Mouse (Mus musculus) MEL-GATA-1-ER (cell line): ENCODE data around the gene Neu3.

Source experiments
- DNase-seq: peaks from one replicate; pipeline ENCODE4 v3.0.0-alpha.2; 2012; ENCODE audit warnings: low read depth; ENCODE audit errors: extremely low read depth

The Neu3 gene

DNA sequence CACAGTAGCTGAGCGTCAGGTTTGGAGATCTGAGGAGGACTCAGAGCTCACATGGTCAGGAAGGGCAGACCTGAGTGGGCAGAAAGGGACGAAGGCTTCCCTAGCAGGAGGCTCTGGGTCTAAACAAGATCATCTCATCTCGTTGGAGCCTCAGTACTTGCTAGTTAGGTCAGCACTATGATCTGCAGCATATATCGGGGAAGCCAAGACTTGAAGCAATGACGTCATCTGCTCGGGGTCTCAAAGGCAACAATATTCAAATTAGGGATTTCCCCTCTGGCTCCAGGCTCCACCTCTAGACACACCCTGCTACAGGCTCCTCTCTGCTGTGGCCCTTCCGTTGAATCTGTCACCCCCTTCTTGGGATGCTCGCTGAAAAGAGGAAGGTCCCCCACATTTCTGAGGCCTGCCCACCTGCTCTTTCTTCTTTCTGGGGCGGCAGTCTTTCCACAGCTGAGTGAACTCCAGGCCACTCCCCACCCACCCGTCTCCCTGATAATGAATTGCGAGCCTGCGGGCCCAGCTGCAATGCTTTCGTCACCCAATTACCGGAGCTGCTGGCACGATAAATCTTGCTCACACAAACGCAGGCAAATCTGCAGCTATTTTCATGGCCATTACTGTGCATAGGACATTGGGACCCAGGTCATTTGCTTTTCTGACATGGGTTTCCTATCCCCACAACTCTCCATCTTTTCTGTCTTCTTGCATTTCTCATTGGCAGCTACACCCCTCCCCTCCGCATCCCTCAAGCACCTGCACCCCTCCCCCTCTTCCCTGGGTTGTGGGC is 32.8 kb downstream of the Neu3 start:
- no peak for DNase-seq

DNA sequence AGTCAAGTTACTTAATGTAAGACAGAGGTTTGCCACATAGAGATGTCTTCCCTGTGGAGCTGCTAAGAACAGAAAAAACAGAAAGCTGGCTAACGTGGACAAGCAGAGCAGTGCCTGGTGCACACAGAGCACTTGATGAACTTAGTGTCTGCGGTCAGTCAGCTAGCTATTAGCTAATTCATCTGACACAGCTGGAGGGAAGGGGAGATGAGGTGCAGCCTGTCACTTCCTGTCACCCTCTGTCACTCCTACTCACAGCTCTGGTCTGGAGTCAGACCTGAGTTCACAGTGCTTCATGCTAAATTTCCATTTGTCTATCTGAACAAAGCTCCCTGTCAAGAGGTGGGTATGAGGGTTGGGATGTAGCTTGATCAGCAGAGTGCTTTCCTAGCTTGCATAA is 34.1 kb downstream of the Neu3 start:
- DNase-seq: no peak

DNA sequence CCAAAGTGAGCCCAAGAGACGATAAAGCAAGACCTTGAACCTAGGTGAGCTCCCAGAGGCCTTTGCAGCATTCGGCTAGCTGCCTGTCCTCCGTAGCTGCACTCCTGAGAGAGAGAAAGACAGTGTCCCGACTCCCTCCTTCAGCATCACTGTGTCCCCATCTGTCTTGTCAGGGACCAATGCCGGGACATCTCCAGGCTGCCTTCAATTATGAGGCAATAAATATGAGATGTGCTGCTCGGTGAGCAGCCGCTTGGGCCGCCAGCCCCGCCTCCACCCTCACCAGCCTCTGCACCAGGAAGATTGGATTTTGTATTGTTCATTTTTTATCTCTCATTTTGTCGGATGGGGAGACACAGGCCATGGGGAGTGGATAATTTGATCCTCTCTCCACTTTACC is 37.4 kb downstream of the Neu3 start:
- DNase-seq: no peak

DNA sequence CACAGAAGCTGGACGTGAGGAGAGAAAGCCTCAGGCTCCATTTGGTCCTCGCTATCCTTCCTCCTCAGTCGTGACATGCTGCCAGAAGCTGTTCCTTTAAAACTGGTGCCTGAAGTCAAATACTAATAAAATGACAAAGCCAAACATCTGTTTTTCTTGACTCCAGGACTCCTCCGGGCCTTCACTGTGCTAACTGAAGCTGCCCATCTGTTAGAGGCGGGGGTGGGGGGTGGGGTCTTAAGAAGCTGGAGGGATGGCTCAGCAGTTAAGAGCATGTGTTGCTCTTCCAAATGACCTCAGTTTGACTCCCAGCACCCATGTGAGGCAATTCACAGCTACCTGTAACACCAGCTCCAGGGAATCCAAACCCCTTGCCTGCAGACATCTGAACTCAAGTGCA is 39.7 kb downstream of the Neu3 start:
- DNase-seq: no peak

DNA sequence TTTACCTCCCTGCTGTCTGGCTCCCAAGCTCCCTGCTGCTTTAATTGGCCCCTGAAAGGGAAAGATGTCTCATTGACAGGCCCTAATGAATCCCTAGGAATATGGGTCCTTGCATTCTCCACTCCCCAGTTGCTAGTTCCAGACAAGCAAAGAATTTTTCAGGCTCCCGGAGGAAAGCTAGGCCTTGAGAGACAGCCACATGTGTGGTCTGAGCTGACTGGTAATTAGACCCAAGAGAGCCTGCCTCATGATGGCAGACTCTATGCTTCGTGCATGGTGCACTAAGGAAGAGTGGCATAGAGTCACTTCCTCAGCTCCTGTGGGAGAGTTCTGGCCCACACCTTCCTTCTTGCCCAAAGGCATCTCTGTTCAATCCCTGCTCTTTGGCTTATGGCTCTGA is 40.3 kb downstream of the Neu3 start:
- DNase-seq: no peak

DNA sequence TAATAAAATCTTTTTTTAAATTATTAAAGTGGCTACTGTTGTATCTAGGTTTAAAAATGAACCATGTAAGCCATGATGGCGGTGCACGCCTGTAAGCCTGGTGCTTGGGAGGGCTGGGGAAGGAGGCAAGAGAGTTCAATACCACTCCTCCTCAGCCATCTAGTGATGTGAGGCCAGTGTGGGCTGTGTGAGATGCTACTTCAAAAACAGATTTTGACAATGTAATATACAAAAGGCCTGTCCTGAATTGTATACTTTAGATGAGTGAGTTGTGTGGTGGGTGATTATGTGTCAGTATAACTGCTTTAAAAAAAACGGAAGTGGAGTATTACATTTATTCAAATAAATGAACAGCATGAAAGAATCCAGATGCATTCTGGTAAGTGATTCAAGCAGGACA is 41.4 kb downstream of the Neu3 start:
- DNase-seq: no peak

DNA sequence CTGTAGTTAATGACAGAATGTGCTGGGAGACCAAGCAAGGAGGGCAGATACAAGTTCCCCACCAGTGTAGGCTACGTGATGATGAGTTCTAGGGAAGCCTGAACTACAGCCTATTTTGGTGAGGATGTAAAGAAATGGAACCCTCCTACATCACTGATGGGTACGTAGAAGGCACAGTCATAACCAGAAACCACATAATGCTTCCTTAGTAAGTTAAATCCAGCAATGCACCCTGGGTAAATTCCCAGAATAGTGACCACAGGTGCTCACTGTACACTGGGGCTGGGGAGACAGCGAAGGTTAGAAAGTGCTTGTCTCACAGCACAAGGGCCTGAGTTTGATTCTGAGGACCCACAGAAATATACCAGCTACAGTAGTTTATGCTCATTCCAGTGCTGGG is 42.7 kb downstream of the Neu3 start:
- DNase-seq: no peak

DNA sequence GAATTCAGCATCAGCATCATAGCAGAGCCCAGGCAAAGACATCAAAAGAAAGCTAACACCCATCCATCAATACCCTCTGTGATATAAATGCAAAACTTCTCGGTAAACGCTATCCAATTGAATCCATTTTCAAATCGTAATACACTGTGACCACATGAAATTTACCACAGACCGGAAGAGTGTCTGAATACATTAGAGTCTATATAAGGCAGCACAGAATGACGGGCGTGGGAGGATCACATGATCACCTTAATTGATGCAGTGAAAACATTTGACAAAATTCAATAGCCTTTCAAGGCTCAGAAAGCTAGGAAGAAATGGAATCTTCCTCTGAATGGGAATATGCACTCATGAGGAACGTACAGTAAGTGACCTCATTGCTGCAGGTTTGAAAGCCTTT is 44.8 kb downstream of the Neu3 start:
- DNase-seq: no peak

DNA sequence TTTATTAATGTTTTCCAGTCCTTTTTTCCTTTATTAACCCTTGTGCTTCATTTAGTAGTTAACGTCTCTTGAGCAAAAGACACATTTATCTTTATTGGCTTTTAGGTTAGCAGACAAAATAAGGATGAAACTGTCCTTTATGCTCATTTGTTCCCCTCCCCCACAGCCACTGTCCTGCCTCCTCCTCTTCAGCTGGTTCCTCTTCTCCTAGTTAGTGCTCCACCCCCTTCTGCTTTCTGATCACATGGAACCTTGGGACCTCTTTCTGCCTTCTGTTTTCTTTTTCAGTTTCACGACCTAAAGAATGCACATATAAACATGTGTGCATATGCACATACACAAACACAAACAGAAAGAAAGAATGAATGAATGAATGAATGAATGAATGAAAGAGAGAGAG is 46.3 kb downstream of the Neu3 start:
- no peak for DNase-seq

DNA sequence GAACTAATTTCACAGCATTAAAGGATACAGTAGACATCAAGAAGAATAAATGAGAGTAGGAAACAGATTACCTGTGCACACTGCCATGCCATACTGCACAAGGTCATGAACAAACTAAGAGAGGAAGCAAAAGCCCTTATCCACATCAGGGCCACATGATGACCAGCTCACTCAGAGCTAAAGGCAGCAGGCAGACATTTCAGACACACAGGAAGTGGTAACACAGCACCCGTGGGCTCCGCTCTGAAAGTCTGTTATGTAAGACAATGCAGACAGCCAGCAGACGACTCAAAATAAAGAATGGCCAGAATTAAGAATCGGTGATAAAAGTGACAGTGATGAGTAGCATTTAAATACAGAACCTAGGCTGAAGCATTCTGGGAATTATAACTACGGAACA is 46.8 kb downstream of the Neu3 start:
- no peak for DNase-seq

DNA sequence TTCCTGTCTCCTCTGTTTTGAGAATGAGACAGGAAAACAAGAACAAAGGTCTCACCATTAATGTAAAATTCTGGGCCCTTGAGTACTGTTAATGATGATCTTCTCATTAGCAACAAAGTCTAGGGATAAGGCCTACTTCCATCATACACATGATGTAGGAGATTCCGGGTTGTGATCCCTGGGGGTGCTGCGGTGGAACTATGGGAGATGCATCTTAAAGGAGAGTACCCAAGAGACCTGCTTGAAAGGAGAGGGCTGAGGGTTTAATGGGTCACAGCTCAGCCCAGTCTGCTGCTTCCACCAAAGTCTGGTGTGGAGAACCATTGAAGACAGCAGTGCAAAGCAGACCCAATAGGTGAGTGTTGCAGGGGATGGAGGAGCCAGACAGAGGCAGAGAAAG is 65.0 kb downstream of the Neu3 start, which contains the start of gene Olfr521:
TSS of gene Olfr521 (plus strand) at position 301 of the 400 bp plus-strand sequence.
- DNase-seq: no peak
